ENCODE assay signal across 19 mouse cellular contexts in the genomic region with DNA sequence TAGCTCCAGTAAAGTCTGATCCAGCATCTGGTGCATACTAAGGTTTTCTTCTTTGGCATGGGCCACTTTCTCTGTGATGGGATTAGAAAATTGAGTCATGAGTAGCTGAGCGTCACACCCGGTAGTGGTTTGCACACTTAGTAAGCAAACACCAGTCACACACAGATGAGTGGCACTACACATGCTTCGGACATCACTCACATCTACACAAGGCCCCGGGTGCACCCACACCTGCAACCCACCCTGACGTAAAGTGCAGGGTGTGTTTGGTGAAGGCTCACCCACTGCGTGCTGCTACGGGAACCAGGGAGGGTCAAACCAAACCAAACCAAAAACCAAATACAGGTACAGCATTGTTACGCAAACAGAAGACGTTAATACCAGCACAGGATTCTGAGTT. TPM values are rescaled to one million over a fixed set of nuclear protein-coding genes. Genes with fewer than 3 reads are reported as not detected.
A peak's percentile ranks its signal among the peaks of the same experiment; 100 is the strongest.
DNase-seq lines count a peak whose midpoint lies in the region; ATAC-seq and TF ChIP-seq lines count a peak whose summit lies in the region.
"Had no signal": no experiment of that assay in that cellular context is flagged by ENCODE, and none has a peak within 500 bp of the region (broad histone marks: within the 10 kb centered on the region; RNA-seq: fewer than 3 reads in every experiment).

No protein-coding gene starts in this region.

- in situ Hi-C loops in ES-E14 (cut with MboI; ENCODE audit: low sequenced_read_pairs in 2 of 2, unreplicated experiment in 2 of 2), result no loop called here

- no peak overlapping the region for H3K4me2 ChIP-seq in heart, embryonic 15.5 days
- no peak overlapping the region for H3K4me2 ChIP-seq in heart, embryonic 12.5 days
- H3K4me2 ChIP-seq in myocyte (ENCODE audit: low read depth), result no peak overlapping the region
- H3K4me2 ChIP-seq: embryonic facial prominence, embryonic 13.5 days; forebrain, embryonic 13.5 days; hindbrain, embryonic 15.5 days had no signal

- H3K36me3 ChIP-seq in heart, embryonic 15.5 days, result peaks cover 40% of the 10 kb centered on the region
- H3K36me3 ChIP-seq in heart, embryonic 12.5 days, result peaks cover 72% of the 10 kb centered on the region
- H3K36me3 ChIP-seq in ES-E14 (ENCODE audit: control insufficient read depth, insufficient read depth, low read length, poor library complexity, severe bottlenecking) (peaks cover 39% of the 10 kb centered on the region), myocyte (ENCODE audit: control insufficient read depth, insufficient read depth) (peaks cover 67% of the 10 kb centered on the region)

- no peak for ATAC-seq in heart, embryonic 15.5 days (replicated peaks; ENCODE audit: insufficient number of reproducible peaks, insufficient read depth, low FRiP score, low read depth)
- no peak for ATAC-seq in heart, embryonic 12.5 days (ENCODE audit: insufficient number of reproducible peaks, low FRiP score)
- ATAC-seq: forebrain, embryonic 13.5 days; forebrain, postnatal 0 days; inflammation-experienced regulatory T-cells, adult 6 months had no signal

- 0 out of 2 replicates have a peak overlapping the region, but pooled peaks have one; percentile 7 for H3K27ac ChIP-seq in heart, embryonic 15.5 days
- no peak overlapping the region for H3K27ac ChIP-seq in heart, embryonic 12.5 days (ENCODE audit: poor library complexity, severe bottlenecking)
- H3K27ac ChIP-seq in ES-E14 (ENCODE audit: insufficient read depth, low read depth, low read length, poor library complexity, severe bottlenecking), result peak overlapping the region; percentile 42; the same call in 1 of the 2 replicates
- H3K27ac ChIP-seq: embryonic facial prominence, embryonic 13.5 days; forebrain, embryonic 13.5 days; heart, embryonic 10.5 days; hindbrain, embryonic 15.5 days had no signal

- H3K4me3 ChIP-seq in heart, embryonic 15.5 days, result no peak overlapping the region
- no peak overlapping the region for H3K4me3 ChIP-seq in heart, embryonic 12.5 days
- H3K4me3 ChIP-seq in ES-E14 (ENCODE audit: insufficient read depth in 1 of 2, low read depth in 1 of 2, low read length in 2 of 2, poor library complexity in 1 of 2, severe bottlenecking in 1 of 2) (no peak overlapping the region), myocyte (no peak overlapping the region)
- H3K4me3 ChIP-seq: embryonic facial prominence, embryonic 13.5 days; forebrain, embryonic 13.5 days; heart, embryonic 10.5 days; hindbrain, embryonic 15.5 days had no signal

- H3K4me1 ChIP-seq in heart, embryonic 15.5 days (replicated peaks), result peaks cover 38% of the 10 kb centered on the region
- H3K4me1 ChIP-seq in heart, embryonic 12.5 days (replicated peaks), result peaks cover 46% of the 10 kb centered on the region
- H3K4me1 ChIP-seq in ES-E14 (ENCODE audit: control insufficient read depth in 2 of 2, insufficient read depth in 2 of 2, low read length in 2 of 2, poor library complexity in 1 of 2), result peaks cover 6 to 12% of the 10 kb centered on the region in 2 experiments
- H3K4me1 ChIP-seq: forebrain, embryonic 13.5 days; hindbrain, embryonic 15.5 days had no signal

- H3K9ac ChIP-seq in heart, embryonic 15.5 days, result no peak overlapping the region
- no peak overlapping the region for H3K9ac ChIP-seq in heart, embryonic 12.5 days
- no peak overlapping the region for H3K9ac ChIP-seq in ES-E14 (ENCODE audit: insufficient read depth, low read depth, low read length, poor library complexity, severe bottlenecking)
- H3K9ac ChIP-seq: embryonic facial prominence, embryonic 13.5 days; forebrain, embryonic 13.5 days; forebrain, postnatal 0 days; hindbrain, embryonic 15.5 days had no signal

- no peaks in the 10 kb centered on the region for H3K9me3 ChIP-seq in heart, embryonic 15.5 days (replicated peaks)
- H3K9me3 ChIP-seq in heart, embryonic 12.5 days (replicated peaks), result no peaks in the 10 kb centered on the region
- no peaks in the 10 kb centered on the region for H3K9me3 ChIP-seq in ES-E14 (ENCODE audit: control insufficient read depth, insufficient read depth, low read depth, low read length)
- H3K9me3 ChIP-seq: embryonic facial prominence, embryonic 13.5 days; forebrain, embryonic 13.5 days; heart, embryonic 10.5 days; hindbrain, embryonic 15.5 days had no signal

- DNase-seq in lung, adult 18-20 months, result peak; percentile 47 to 65
- DNase-seq in lung, postnatal 25 days (ENCODE audit: low spot score), result no peak
- DNase-seq in ES-E14 (ENCODE audit: low read depth, low spot score), result no peak
- DNase-seq in layer of hippocampus, adult 9-10 months (ENCODE audit: low spot score), result no peak
- DNase-seq: adrenal gland, postnatal 10 days; cerebellum, adult 11 months; cerebellum, adult 8-10 months; cerebellum, postnatal 14 days; forebrain, postnatal 0 days; gastrocnemius, postnatal 36 days; heart, adult 18-20 months had no signal

- WGBS in heart, embryonic 15.5 days, result 86% methylated on average over 9 of the region's 9 CpGs
- 90% methylated on average over 9 of the region's 9 CpGs for WGBS in heart, embryonic 12.5 days

- peaks cover 3% of the 10 kb centered on the region for H3K79me2 ChIP-seq in myocyte (ENCODE audit: control insufficient read depth, insufficient read depth)

- peak; percentile 16 for TF ChIP-seq POLR2A in myocyte (IDR thresholded peaks at IDR 0.05; ENCODE audit: insufficient read length, low read depth)

- H3K27me3 ChIP-seq in heart, embryonic 15.5 days, result no peaks in the 10 kb centered on the region
- no peaks in the 10 kb centered on the region for H3K27me3 ChIP-seq in heart, embryonic 12.5 days (replicated peaks)
- H3K27me3 ChIP-seq in myocyte (ENCODE audit: control insufficient read depth, insufficient read depth, insufficient read length), result no peaks in the 10 kb centered on the region
- H3K27me3 ChIP-seq: embryonic facial prominence, embryonic 13.5 days; forebrain, embryonic 13.5 days; hindbrain, embryonic 15.5 days had no signal

- H3ac ChIP-seq in myocyte (ENCODE audit: control insufficient read depth, insufficient read length), result no peak overlapping the region

TF ChIP-seq in ES-E14, 5 proteins besides CTCF, POLR2A, EP300 and RAD21:
- TF ChIP-seq CHD2 (IDR thresholded peaks at IDR 0.05; ENCODE audit: low read depth, low read length) (no peak), ZNF384 (IDR thresholded peaks at IDR 0.05; ENCODE audit: low read depth, low read length) (no peak), HCFC1 (IDR thresholded peaks at IDR 0.05; ENCODE audit: borderline replicate concordance, insufficient read depth, low read length) (no peak), MAFK (IDR thresholded peaks at IDR 0.05; ENCODE audit: insufficient read depth, low read depth, low read length) (no peak), ZC3H11A (IDR thresholded peaks at IDR 0.05; ENCODE audit: borderline replicate concordance, low read depth, low read length) (no peak)

TF ChIP-seq in myocyte, 11 proteins besides CTCF, POLR2A, EP300 and RAD21:
- no peak for TF ChIP-seq TCF3 (IDR thresholded peaks at IDR 0.05; ENCODE audit: insufficient read length, low read depth)
- peak; percentile 75 for TF ChIP-seq POLR2AphosphoS2 (IDR thresholded peaks at IDR 0.05; ENCODE audit: insufficient read length, low read depth)

RNA-seq across cellular contexts. Expression of gene Tpm1, which starts 25.8 kb away (rescaled TPM):
- 3,993 and 5,392 TPM in 2 replicates for polyA plus RNA-seq in heart, embryonic 15.5 days (2015; fragmentation: Nextera tagmentation; extraction: Ambion mirVana)
- polyA plus RNA-seq in heart, embryonic 12.5 days (2016; fragmentation: Nextera tagmentation; extraction: Ambion mirVana), result 4,565 and 4,650 TPM in 2 replicates
- total RNA-seq in ES-E14 (2012; rRNA removed), result 484 and 860 TPM in 2 replicates
- 1,921 TPM for polyA plus RNA-seq in myocyte (2012; fragmentation: generic; extraction: Trizol)

RNA-seq across cellular contexts. Expression of gene Lactb, which starts 48.1 kb away (rescaled TPM):
- 5.6 and 6.0 TPM in 2 replicates for polyA plus RNA-seq in heart, embryonic 15.5 days (2015; fragmentation: Nextera tagmentation; extraction: Ambion mirVana)
- polyA plus RNA-seq in heart, embryonic 12.5 days (2016; fragmentation: Nextera tagmentation; extraction: Ambion mirVana), result 9.3 and 10.1 TPM in 2 replicates
- 7.0 and 10.0 TPM in 2 replicates for total RNA-seq in ES-E14 (2012; rRNA removed)
- 6.6 TPM for polyA plus RNA-seq in myocyte (2012; fragmentation: generic; extraction: Trizol)

Comparison
In these comparisons a context has a peak if more than half of its experiments do, and no peak if none do; other contexts are left out.
1. DNase-seq: peak in lung, adult 18-20 months (2 of 2); none in lung, postnatal 25 days (single experiment), ES-E14 (single experiment) and layer of hippocampus, adult 9-10 months (single experiment).